Mouse (Mus musculus): ENCODE results near the gene Nav2.

GRCm38 (mm10) chr7:49378608-49379007, 470.1 kb downstream of the Nav2 start:
- no peak for TF ChIP-seq CTCF (IDR thresholded peaks at IDR 0.05)
- no peak for TF ChIP-seq EP300 (IDR thresholded peaks at IDR 0.05)

Data from lung, postnatal 0 days (tissue).